11 mouse cellular contexts compared by ENCODE assay signal in genomic region chr1:183043161-183043812, GRCm38 (mm10).
DNase-seq lines count a peak whose midpoint lies in the region; ATAC-seq and TF ChIP-seq lines count a peak whose summit lies in the region.
"Had no signal": no experiment of that assay in that cellular context is flagged by ENCODE, and none has a peak within 500 bp of the region (broad histone marks: within the 10 kb centered on the region; RNA-seq: fewer than 3 reads in every experiment).

No protein-coding gene starts in this region.

- H3K9me3 ChIP-seq in midbrain, postnatal 0 days (ENCODE audit: low read length) = no peaks in the 10 kb centered on the region
- H3K9me3 ChIP-seq in midbrain, embryonic 10.5 days (replicated peaks) = peaks cover 4% of the 10 kb centered on the region; the same call in 1 of the 2 replicates
- peaks cover 5% of the 10 kb centered on the region; the same call in 1 of the 2 replicates for H3K9me3 ChIP-seq in forebrain, embryonic 10.5 days

- WGBS in midbrain, postnatal 0 days = 75% methylated on average over 13 of the region's 13 CpGs
- WGBS in midbrain, embryonic 10.5 days = 89% methylated on average over 13 of the region's 13 CpGs
- WGBS in forebrain, embryonic 10.5 days = 77% methylated on average over 13 of the region's 13 CpGs

- H3K27ac ChIP-seq in midbrain, postnatal 0 days (ENCODE audit: low read depth, low read length) = no peak overlapping the region
- no peak overlapping the region for H3K27ac ChIP-seq in midbrain, embryonic 10.5 days (replicated peaks)
- peak overlapping the region; percentile 40; the same call in 1 of the 2 replicates for H3K27ac ChIP-seq in left cerebral cortex, adult 2 months
- no peak overlapping the region for H3K27ac ChIP-seq in forebrain, embryonic 10.5 days

- H3K9ac ChIP-seq in midbrain, postnatal 0 days (replicated peaks; ENCODE audit: low read length, poor library complexity, severe bottlenecking) = no peak overlapping the region

- H3K27me3 ChIP-seq in midbrain, postnatal 0 days (ENCODE audit: insufficient read depth, low read length) = no peaks in the 10 kb centered on the region
- H3K27me3 ChIP-seq in midbrain, embryonic 10.5 days (ENCODE audit: low read depth, poor library complexity, severe bottlenecking) = peaks cover 32% of the 10 kb centered on the region
- peaks cover 83% of the 10 kb centered on the region for H3K27me3 ChIP-seq in forebrain, embryonic 10.5 days (ENCODE audit: poor library complexity, severe bottlenecking)

- peak; percentile 15 for DNase-seq in gastrocnemius, adult 18-20 months (ENCODE audit: low spot score)
- no peak for DNase-seq in gastrocnemius, postnatal 36 days
- peak; percentile 38 for DNase-seq in midbrain, postnatal 0 days (ENCODE audit: low spot score)
- DNase-seq in midbrain, embryonic 10.5 days (ENCODE audit: low spot score) = no peak
- DNase-seq in left cerebral cortex, adult 2 months (ENCODE audit: extremely low spot score in 1 of 2, low spot score in 2 of 2) = peak in 1 of 2 experiments; percentile 55
- DNase-seq in right cerebral cortex, postnatal 36 days (ENCODE audit: low spot score in 2 of 2) = peak; percentile 49 to 84
- DNase-seq in spleen, adult 12 weeks (ENCODE audit: low spot score) = no peak
- DNase-seq in forebrain, embryonic 10.5 days (ENCODE audit: extremely low spot score, low spot score) = no peak
- DNase-seq: kidney, adult 11 months; thymus, adult 18-20 months had no signal

- H3K4me2 ChIP-seq in midbrain, postnatal 0 days (ENCODE audit: low read depth, low read length, poor library complexity, severe bottlenecking) = no peak overlapping the region

- ATAC-seq in midbrain, postnatal 0 days (ENCODE audit: low FRiP score) = no peak
- ATAC-seq: forebrain, embryonic 16.5 days had no signal

- H3K4me3 ChIP-seq in midbrain, postnatal 0 days (ENCODE audit: low read depth, low read length) = no peak overlapping the region
- no peak overlapping the region for H3K4me3 ChIP-seq in midbrain, embryonic 10.5 days
- H3K4me3 ChIP-seq in left cerebral cortex, adult 2 months = no peak overlapping the region
- no peak overlapping the region for H3K4me3 ChIP-seq in forebrain, embryonic 10.5 days

- intact Hi-C loops in gastrocnemius, postnatal 36 days (cut with DNase I) = no loop called here
- intact Hi-C loops in left cerebral cortex, adult 2 months (cut with DNase I) = no loop called here

- no peak for TF ChIP-seq CTCF in midbrain, postnatal 0 days (IDR thresholded peaks at IDR 0.05)
- TF ChIP-seq CTCF in left cerebral cortex, adult 2 months (IDR thresholded peaks at IDR 0.05) = no peak

- peaks cover 4% of the 10 kb centered on the region; the same call in 1 of the 2 replicates for H3K4me1 ChIP-seq in midbrain, postnatal 0 days (ENCODE audit: insufficient read depth, low read length)
- H3K4me1 ChIP-seq in midbrain, embryonic 10.5 days = peaks cover 15% of the 10 kb centered on the region
- peaks cover 24% of the 10 kb centered on the region for H3K4me1 ChIP-seq in forebrain, embryonic 10.5 days

- no peaks in the 10 kb centered on the region for H3K36me3 ChIP-seq in midbrain, postnatal 0 days (ENCODE audit: insufficient read depth, low read length)
- H3K36me3 ChIP-seq in midbrain, embryonic 10.5 days = no peaks in the 10 kb centered on the region
- H3K36me3 ChIP-seq in forebrain, embryonic 10.5 days (replicated peaks) = no peaks in the 10 kb centered on the region

Comparison
In these comparisons a context has a peak if more than half of its experiments do, and no peak if none do; other contexts are left out.
1. DNase-seq: peak in gastrocnemius, adult 18-20 months (single experiment), midbrain, postnatal 0 days (single experiment) and right cerebral cortex, postnatal 36 days (2 of 2); none in gastrocnemius, postnatal 36 days (0 of 2), midbrain, embryonic 10.5 days (single experiment), spleen, adult 12 weeks (single experiment) and forebrain, embryonic 10.5 days (single experiment).